Mouse (Mus musculus): ENCODE data around the gene Ahnak.

- TF ChIP-seq CTCF (IDR thresholded peaks at IDR 0.05; ENCODE audit: low read depth) (no peak), EP300 (optimal IDR thresholded peaks at IDR 0.05) (no peak)
Observed at GRCm38 (mm10) chr19:9100297-9101061, 111.4 kb downstream of the Ahnak start.
